Mouse (Mus musculus) ES-E14 (cell line): ENCODE data around the gene Gpr62. TPM values are rescaled to one million over a fixed set of nuclear protein-coding genes. Genes with fewer than 3 reads are reported as not detected.
A peak's percentile ranks its signal among the peaks of the same experiment; 100 is the strongest.

Source experiments
- DNase-seq: peaks from one replicate; pipeline ENCODE4 v3.0.0-alpha.2; 2013; ENCODE audit warnings: low read depth, low spot score
- H3K27ac ChIP-seq: 2 replicates; pipeline ENCODE4 v1.5.1; 2012; ENCODE audit warnings: low read depth, mild to moderate bottlenecking, low read length, moderate library complexity, mixed read lengths; ENCODE audit not compliant: poor library complexity, insufficient read depth, severe bottlenecking
- H3K36me3 ChIP-seq: 2 replicates; pipeline ENCODE4 v1.6.1; 2012; ENCODE audit warnings: mild to moderate bottlenecking, low read length, moderate library complexity, mixed read lengths; ENCODE audit not compliant: control insufficient read depth, poor library complexity, insufficient read depth, severe bottlenecking
- H3K4me1 ChIP-seq, 2 experiments: fragments of 150-350 bp in 1 of 2; sonication (generic) in 1 of 2; 2 replicates each; pipeline ENCODE4 v1.6.1; 2012; ENCODE audit warnings: low read length in 2 of 2, mild to moderate bottlenecking in 1 of 2, mixed read lengths in 1 of 2; ENCODE audit not compliant: control insufficient read depth in 2 of 2, insufficient read depth in 2 of 2, poor library complexity in 1 of 2
- H3K4me3 ChIP-seq, 2 experiments: fragments of 150-350 bp in 1 of 2; sonication (generic) in 1 of 2; 2 replicates each; pipeline ENCODE4 v1.5.1; 2012; ENCODE audit warnings: low read length in 2 of 2, low read depth in 1 of 2, mild to moderate bottlenecking in 1 of 2, mixed read lengths in 1 of 2; ENCODE audit not compliant: insufficient read depth in 1 of 2, poor library complexity in 1 of 2, severe bottlenecking in 1 of 2
- H3K9ac ChIP-seq: 2 replicates; pipeline ENCODE4 v1.6.1; 2012; ENCODE audit warnings: low read depth, mild to moderate bottlenecking, low read length, mixed read lengths; ENCODE audit not compliant: poor library complexity, insufficient read depth, severe bottlenecking
- H3K9me3 ChIP-seq: fragments of 150-350 bp; sonication (generic); 2 replicates; pipeline ENCODE4 v1.6.1; 2012; ENCODE audit warnings: low read depth, mild to moderate bottlenecking, low read length; ENCODE audit not compliant: control insufficient read depth, insufficient read depth
- CHD2 ChIP-seq: IDR thresholded peaks from 2 replicates; pipeline ENCODE4 v1.6.1; 2014; ENCODE audit warnings: mild to moderate bottlenecking, low read depth, low read length, inconsistent platforms
- HCFC1 ChIP-seq: IDR thresholded peaks from 2 replicates; pipeline ENCODE4 v1.6.1; 2012; ENCODE audit warnings: low read length, inconsistent platforms, borderline replicate concordance; ENCODE audit not compliant: insufficient read depth
- MAFK ChIP-seq: IDR thresholded peaks from 2 replicates; pipeline ENCODE4 v1.6.1; 2014; ENCODE audit warnings: mild to moderate bottlenecking, low read depth, low read length, inconsistent platforms; ENCODE audit not compliant: insufficient read depth
- ZC3H11A ChIP-seq: IDR thresholded peaks from 2 replicates; pipeline ENCODE4 v1.6.1; 2012; ENCODE audit warnings: low read depth, mild to moderate bottlenecking, inconsistent platforms, low read length, borderline replicate concordance
- ZNF384 ChIP-seq: IDR thresholded peaks from 2 replicates; pipeline ENCODE4 v1.6.1; 2012; ENCODE audit warnings: low read depth, low read length, inconsistent platforms
- in situ Hi-C, 2 experiments: fragments of 600-800 bp; cut with MboI; formaldehyde crosslinking; loops; one replicate each; pipeline ENCODE4 v1.15.1; 2025; ENCODE audit warnings: low sequenced_read_pairs in 2 of 2, inconsistent platforms in 1 of 2; ENCODE audit not compliant: unreplicated experiment in 2 of 2
- total RNA-seq: library from RNA; depleted of rRNA; stranded (reverse); fragments of 300-350 nt; gene quantifications from 2 replicates; pipeline ENCODE4 v1.2.3, GENCODE M21; 2012

Gpr62 gene
- total RNA-seq, 1 experiment, result 0.22 TPM

DNA sequence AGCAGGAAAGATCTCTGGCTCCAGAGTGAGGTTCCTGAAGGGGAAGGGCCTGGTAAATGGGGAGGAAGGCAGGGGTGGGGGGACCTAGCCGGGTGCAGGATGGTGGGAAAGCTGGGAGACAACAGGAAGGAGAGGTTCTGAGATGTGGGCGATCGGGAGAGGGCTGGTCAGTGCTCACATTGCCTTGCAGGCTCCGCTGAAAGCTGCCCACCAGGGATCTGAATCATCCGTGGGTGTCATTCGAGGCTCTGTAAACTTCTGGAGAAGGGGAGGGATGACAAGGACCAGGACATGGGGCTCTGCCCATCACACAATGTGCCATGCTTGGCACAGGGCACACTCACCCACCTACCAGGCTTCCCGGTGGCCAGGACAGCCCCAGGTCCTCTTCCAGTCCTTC lies 32.3 kb downstream of the Gpr62 start:
- H3K9me3 ChIP-seq, result no peaks in the 10 kb centered on the region
- H3K4me3 ChIP-seq, result no peak overlapping the region
- no peak for DNase-seq
- no peak overlapping the region for H3K9ac ChIP-seq
- H3K4me1 ChIP-seq, result peaks cover 0 to 13% of the 10 kb centered on the region in 2 experiments; a peak in 2 of 4 replicates
- H3K27ac ChIP-seq, result no peak overlapping the region
- H3K36me3 ChIP-seq, result peaks cover 46% of the 10 kb centered on the region
- TF ChIP-seq ZC3H11A, result no peak
- no peak for TF ChIP-seq CHD2
- TF ChIP-seq ZNF384, result no peak
- TF ChIP-seq HCFC1, result no peak
- TF ChIP-seq MAFK, result no peak
- in situ Hi-C loops, result no loop called here

GRCm38 (mm10) chr9:106430015-106430264 lies 35.8 kb downstream of the Gpr62 start:
- Histone ChIP-seq H3K9ac (peak overlapping the region; percentile 100), H3K27ac (peak overlapping the region; percentile 81), H3K4me1 (no peaks in the 10 kb centered on the region; a peak in 1 of 4 replicates), H3K4me3 (peak overlapping the region; percentile 73 to 80), H3K36me3 (peaks cover 43% of the 10 kb centered on the region), H3K9me3 (no peaks in the 10 kb centered on the region)
- in situ Hi-C loops, result no loop called here
- DNase-seq, result no peak
- no peak for TF ChIP-seq CHD2
- TF ChIP-seq MAFK, result no peak
- TF ChIP-seq ZNF384, result no peak
- no peak for TF ChIP-seq HCFC1
- no peak for TF ChIP-seq ZC3H11A

- Histone ChIP-seq H3K9me3 (no peaks in the 10 kb centered on the region), H3K27ac (peak within 1 kb of the TSS; percentile 81), H3K4me1 (no peaks in the 10 kb centered on the region; a peak in 1 of 4 replicates), H3K9ac (peak within 1 kb of the TSS; percentile 100), H3K36me3 (peaks cover 39% of the 10 kb centered on the region), H3K4me3 (peak within 1 kb of the TSS; percentile 73 to 80)
- peak; percentile 98 for DNase-seq
- TF ChIP-seq ZC3H11A (no peak), ZNF384 (no peak), CHD2 (peak; percentile 56; the same call in 1 of the 2 replicates), HCFC1 (peak; percentile 83)
- in situ Hi-C loops, result loop anchor here in 1 of 2 experiments (10.0 kb wide), 1 partner anchor 135 kb away; no protein-coding TSS in a partner anchor
Measured at GRCm38 (mm10) chr9:106429221-106430014, 36.3 kb downstream of the Gpr62 start, which contains the start of gene Rpl29. TSS of gene Rpl29 (plus strand) at chr9:106429454.

GRCm38 (mm10) chr9:106428719-106429220 lies 37.0 kb downstream of the Gpr62 start:
- peak overlapping the region; percentile 14; the same call in 1 of the 2 replicates for H3K27ac ChIP-seq
- H3K4me3 ChIP-seq, result peak overlapping the region; percentile 45 to 80
- H3K4me1 ChIP-seq, result no peaks in the 10 kb centered on the region; a peak in 1 of 4 replicates
- in situ Hi-C loops, result loop anchor here in 1 of 2 experiments (10.0 kb wide), 1 partner anchor 134 kb away; no protein-coding TSS in a partner anchor
- H3K36me3 ChIP-seq, result peaks cover 33% of the 10 kb centered on the region
- H3K9me3 ChIP-seq, result no peaks in the 10 kb centered on the region
- H3K9ac ChIP-seq, result peak overlapping the region; percentile 70
- TF ChIP-seq CHD2 (no peak), ZNF384 (no peak), HCFC1 (no peak), MAFK (no peak)
- no peak for DNase-seq
